Mouse (Mus musculus) midbrain, postnatal 0 days (tissue): ENCODE results near the gene Arhgap40. TPM values are rescaled to one million over a fixed set of nuclear protein-coding genes. Genes with fewer than 3 reads are reported as not detected.

Experiments used
- ATAC-seq: fragments of 200-750 bp; cut with Nextera tagmentation; 2 replicates; pipeline ENCODE4 v1.8.0; 2017; ENCODE audit warnings: moderate number of reproducible peaks, mild to moderate bottlenecking, moderate TSS enrichment, moderate library complexity; ENCODE audit not compliant: low FRiP score
- DNase-seq: peaks from one replicate; pipeline ENCODE4 v3.0.0-alpha.2; 2015; ENCODE audit warnings: low spot score
- H3K27ac ChIP-seq: fragments of 300-500 bp; sonication (generic); 2 replicates; pipeline ENCODE4 v1.5.1; 2014; ENCODE audit warnings: low read depth, mild to moderate bottlenecking, low read length, mixed read lengths
- H3K27me3 ChIP-seq: fragments of 300-500 bp; sonication (generic); 2 replicates; pipeline ENCODE4 v1.6.1; 2014; ENCODE audit warnings: low read length, control low read depth, mixed read lengths; ENCODE audit not compliant: insufficient read depth
- H3K36me3 ChIP-seq: fragments of 300-500 bp; sonication (generic); 2 replicates; pipeline ENCODE4 v1.6.1; 2014; ENCODE audit warnings: low read length, control low read depth, mixed read lengths; ENCODE audit not compliant: insufficient read depth
- H3K4me1 ChIP-seq: fragments of 300-500 bp; sonication (generic); 2 replicates; pipeline ENCODE4 v1.6.1; 2014; ENCODE audit warnings: mild to moderate bottlenecking, control low read depth, antibody characterized with exemption, low read length, mixed read lengths; ENCODE audit not compliant: insufficient read depth
- H3K4me2 ChIP-seq: fragments of 300-500 bp; sonication (generic); 2 replicates; pipeline ENCODE4 v1.6.1; 2014; ENCODE audit warnings: low read depth, mild to moderate bottlenecking, low read length, mixed read lengths; ENCODE audit not compliant: poor library complexity, severe bottlenecking
- H3K4me3 ChIP-seq: fragments of 300-500 bp; sonication (generic); 2 replicates; pipeline ENCODE4 v1.5.1; 2014; ENCODE audit warnings: low read depth, mild to moderate bottlenecking, low read length, moderate library complexity
- H3K9ac ChIP-seq: fragments of 300-500 bp; sonication (generic); replicated peaks from 2 replicates; pipeline ENCODE4 v1.6.1; 2014; ENCODE audit warnings: mild to moderate bottlenecking, low read length, moderate library complexity, mixed read lengths; ENCODE audit not compliant: poor library complexity, severe bottlenecking
- H3K9me3 ChIP-seq: fragments of 300-500 bp; sonication (generic); 2 replicates; pipeline ENCODE4 v1.6.1; 2016; ENCODE audit warnings: low read length, control low read depth
- CTCF ChIP-seq: IDR thresholded peaks from 2 replicates; pipeline ENCODE4 v1.5.1; 2016; ENCODE audit warnings: antibody characterized with exemption, mild to moderate bottlenecking
- WGBS: fragments of 180-500 bp; shearing (Covaris S2); extraction: QIAGEN DNeasy Blood & Tissue Kit; methylation state at CpG from one replicate; pipeline ENCODE4 v1.1.7; 2014; 5-methylcytosine and 5-hydroxymethylcytosine counted together
- polyA plus RNA-seq: library from polyadenylated mRNA; unstranded; fragments of >200 nt; fragmentation: Nextera tagmentation; extraction: Ambion mirVana; gene quantifications from 2 replicates; pipeline ENCODE4 v1.2.1, GENCODE M21; 2015
- total RNA-seq: library from RNA; depleted of rRNA; stranded (reverse); fragments of >200 nt; gene quantifications from 2 replicates; pipeline ENCODE4 v1.2.3, GENCODE M21; 2014; rRNA removed

Gene Arhgap40
- total and polyA plus RNA-seq, 2 experiments from 2014 or later, result 0.55 to 0.65 TPM

DNA sequence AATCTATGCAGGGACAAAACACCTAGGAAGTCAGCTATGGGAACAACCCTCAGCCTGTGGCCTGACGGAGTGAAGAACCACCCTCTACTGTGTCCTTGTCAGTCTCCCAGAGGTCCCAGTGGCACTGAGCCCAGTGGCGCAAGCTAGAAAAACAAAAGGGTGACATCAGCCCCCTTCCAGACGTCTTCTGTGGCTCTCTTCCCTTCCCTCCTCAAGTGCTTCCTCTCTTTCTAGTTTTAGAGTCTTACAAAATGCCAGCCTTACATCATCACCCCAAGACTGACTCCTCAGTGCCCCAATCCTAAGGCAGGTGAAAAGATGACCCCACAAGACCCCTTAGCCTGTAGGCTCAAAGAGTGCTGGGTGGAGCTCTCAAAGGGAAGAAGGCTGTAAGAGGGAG, 77.9 kb downstream of the Arhgap40 start:
- H3K27me3 ChIP-seq, result no peaks in the 10 kb centered on the region
- TF ChIP-seq CTCF, result no peak
- no peak overlapping the region for H3K9ac ChIP-seq
- H3K4me1 ChIP-seq, result peaks cover 2% of the 10 kb centered on the region; the same call in 1 of the 2 replicates
- 55% methylated on average over 3 of the region's 3 CpGs for WGBS
- H3K27ac ChIP-seq, result no peak overlapping the region
- H3K36me3 ChIP-seq, result no peaks in the 10 kb centered on the region
- DNase-seq (no peak), ATAC-seq (no peak)
- no peak overlapping the region for H3K4me2 ChIP-seq
- H3K9me3 ChIP-seq, result no peaks in the 10 kb centered on the region
- no peak overlapping the region for H3K4me3 ChIP-seq

DNA sequence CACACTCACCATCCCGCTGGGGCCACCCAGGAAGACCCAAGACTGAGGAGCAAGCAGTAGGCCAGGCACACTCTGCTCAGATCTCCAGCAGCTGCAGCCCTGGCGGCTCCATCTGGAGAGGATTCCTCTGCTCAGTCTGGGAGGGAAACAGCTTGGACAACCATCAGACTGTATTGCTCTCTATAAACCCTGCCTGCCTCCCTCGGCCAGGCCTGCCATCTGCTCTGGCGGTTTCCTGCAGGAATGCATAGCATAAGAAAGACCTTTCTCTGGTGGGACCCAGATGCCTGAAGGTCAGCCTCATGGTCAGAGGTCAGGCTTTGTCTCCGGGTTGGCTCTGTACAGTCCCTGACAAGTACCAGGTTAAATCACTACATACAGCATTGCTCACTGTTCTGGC, 78.7 kb downstream of the Arhgap40 start:
- no peak overlapping the region for H3K27ac ChIP-seq
- DNase-seq, result peak; percentile 66
- TF ChIP-seq CTCF, result no peak
- no peak overlapping the region for H3K9ac ChIP-seq
- no peaks in the 10 kb centered on the region for H3K27me3 ChIP-seq
- peaks cover 2% of the 10 kb centered on the region; the same call in 1 of the 2 replicates for H3K4me1 ChIP-seq
- H3K36me3 ChIP-seq, result no peaks in the 10 kb centered on the region
- no peaks in the 10 kb centered on the region for H3K9me3 ChIP-seq
- H3K4me2 ChIP-seq, result no peak overlapping the region
- H3K4me3 ChIP-seq, result no peak overlapping the region
- ATAC-seq, result peak; percentile 26; the same call in 1 of the 2 replicates
- WGBS, result 55% methylated on average over 5 of the region's 5 CpGs

DNA sequence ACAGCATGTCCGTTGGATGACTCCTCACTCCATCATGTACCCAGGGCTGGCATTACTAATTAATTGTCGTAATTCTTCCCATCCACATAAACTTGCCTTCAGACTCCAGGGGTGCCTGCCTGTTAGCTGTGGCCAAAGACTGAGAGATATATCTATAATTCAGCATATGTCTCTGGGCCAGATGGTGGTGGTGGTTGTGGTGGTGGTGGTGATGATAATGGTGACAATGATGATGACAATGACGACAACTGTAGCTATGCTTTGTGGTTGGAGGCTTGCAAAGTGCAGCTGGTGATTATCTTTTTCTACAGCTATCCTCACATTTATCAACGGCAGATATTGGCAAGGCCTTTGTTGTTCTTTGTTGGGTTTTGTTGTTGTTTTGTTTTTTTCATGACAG, 80.8 kb downstream of the Arhgap40 start:
- Histone ChIP-seq H3K9me3 (no peaks in the 10 kb centered on the region), H3K4me2 (no peak overlapping the region), H3K9ac (no peak overlapping the region), H3K4me3 (no peak overlapping the region), H3K4me1 (peaks cover 2% of the 10 kb centered on the region; the same call in 1 of the 2 replicates), H3K27ac (no peak overlapping the region), H3K36me3 (no peaks in the 10 kb centered on the region), H3K27me3 (no peaks in the 10 kb centered on the region)
- no peak for TF ChIP-seq CTCF
- DNase-seq, result no peak
- no peak for ATAC-seq
- 87% methylated on average over 4 of the region's 4 CpGs for WGBS

DNA sequence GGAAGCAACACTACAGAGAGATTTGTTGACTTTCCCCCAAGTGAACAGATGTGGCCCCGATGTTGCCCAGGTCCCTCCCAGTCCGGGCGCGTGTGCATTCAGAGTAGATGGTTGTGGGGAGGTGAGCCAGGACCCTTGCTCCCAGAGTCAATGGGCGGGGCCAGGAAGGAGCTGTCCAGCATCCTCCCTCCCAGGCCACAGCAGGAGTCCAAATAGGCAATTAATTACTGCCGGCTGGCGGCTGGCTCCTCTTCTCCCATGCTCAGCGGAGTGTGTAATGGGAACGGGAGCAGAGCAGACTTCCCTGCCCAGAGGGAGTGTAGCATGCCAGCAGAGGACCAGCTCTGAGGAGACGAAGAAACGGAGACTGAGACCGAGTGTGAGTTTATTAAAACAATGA, 82.5 kb downstream of the Arhgap40 start:
- Histone ChIP-seq H3K4me2 (peak overlapping the region; percentile 43), H3K27me3 (no peaks in the 10 kb centered on the region), H3K4me1 (peaks cover under 1% of the 10 kb centered on the region; the same call in 1 of the 2 replicates), H3K9ac (0 out of 2 replicates have a peak overlapping the region, but pooled peaks have one; percentile 13), H3K4me3 (0 out of 2 replicates have a peak overlapping the region, but pooled peaks have one; percentile 12), H3K27ac (no peak overlapping the region), H3K9me3 (no peaks in the 10 kb centered on the region), H3K36me3 (no peaks in the 10 kb centered on the region)
- peak; percentile 68; the same call in 1 of the 2 replicates for ATAC-seq
- no peak for TF ChIP-seq CTCF
- DNase-seq, result peak; percentile 89
- WGBS, result 2% methylated on average over 12 of the region's 12 CpGs

DNA sequence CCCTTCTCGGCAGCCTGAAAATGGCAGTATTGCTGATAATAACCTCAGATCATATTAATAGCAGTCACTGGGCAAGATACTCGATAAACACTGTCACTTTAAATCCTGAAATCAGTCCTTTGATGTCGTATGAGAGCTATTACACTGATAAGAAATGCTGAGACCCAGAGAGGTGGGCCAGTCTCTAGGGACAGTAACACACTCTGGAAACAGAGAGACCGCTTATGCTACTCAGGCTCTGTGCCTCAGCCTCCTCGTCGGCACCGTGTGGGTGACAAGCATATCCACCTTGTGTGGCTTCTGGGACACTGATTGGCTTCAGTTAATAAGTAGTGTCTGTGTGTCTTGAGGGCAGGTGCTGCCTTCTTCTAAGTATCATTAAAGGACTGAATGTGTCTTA, 83.0 kb downstream of the Arhgap40 start:
- WGBS, result 10% methylated on average over 7 of the region's 7 CpGs
- ATAC-seq, result no peak
- peak overlapping the region; percentile 43 for H3K4me2 ChIP-seq

DNA sequence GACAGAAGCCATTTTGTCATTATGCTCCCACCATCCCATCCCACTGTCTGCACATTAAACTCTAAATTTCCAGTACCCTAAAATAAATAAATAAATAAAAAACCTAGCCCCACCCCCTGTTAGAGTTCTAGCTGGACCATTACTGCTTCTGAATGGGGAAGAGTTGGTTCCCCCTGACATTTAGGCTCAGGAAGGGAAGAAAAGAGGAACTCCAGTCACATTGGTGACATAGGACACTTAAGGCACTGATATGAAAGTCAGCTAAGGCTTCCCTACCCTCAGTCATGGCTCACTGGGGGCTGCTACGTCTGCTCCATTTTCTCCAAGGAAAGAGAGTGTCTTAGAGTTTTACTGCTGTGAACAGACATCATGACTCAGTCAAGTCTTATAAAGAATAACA, 84.2 kb downstream of the Arhgap40 start:
- Histone ChIP-seq H3K27ac (no peak overlapping the region), H3K36me3 (no peaks in the 10 kb centered on the region), H3K4me2 (no peak overlapping the region), H3K27me3 (no peaks in the 10 kb centered on the region), H3K9ac (no peak overlapping the region), H3K4me3 (no peak overlapping the region), H3K4me1 (no peaks in the 10 kb centered on the region), H3K9me3 (no peaks in the 10 kb centered on the region)
- DNase-seq, result no peak
- TF ChIP-seq CTCF, result no peak
- ATAC-seq, result no peak
- 61% methylated on average over 1 of the region's 1 CpGs for WGBS

More for the DNA sequence above, 83.0 kb downstream of the Arhgap40 start:
- no peaks in the 10 kb centered on the region for H3K27me3 ChIP-seq
- DNase-seq, result peak; percentile 15
- H3K27ac ChIP-seq, result no peak overlapping the region
- 0 out of 2 replicates have a peak overlapping the region, but pooled peaks have one; percentile 12 for H3K4me3 ChIP-seq
- no peak for TF ChIP-seq CTCF
- no peaks in the 10 kb centered on the region for H3K9me3 ChIP-seq
- 0 out of 2 replicates have a peak overlapping the region, but pooled peaks have one; percentile 13 for H3K9ac ChIP-seq
- H3K4me1 ChIP-seq, result no peaks in the 10 kb centered on the region
- H3K36me3 ChIP-seq, result no peaks in the 10 kb centered on the region

Other genes with a start within 250 kb of the Arhgap40 start
- gene Lbp, start 206.3 kb upstream of the Arhgap40 start, total RNA-seq, result 8.8 and 17.8 TPM in 2 replicates
- gene Lbp, start 206.3 kb upstream of the Arhgap40 start, polyA plus RNA-seq, result 4.2 and 5.6 TPM in 2 replicates
- gene Snhg11, start 137.2 kb upstream of the Arhgap40 start, total RNA-seq, result 169 and 264 TPM in 2 replicates
- 514 and 635 TPM in 2 replicates for gene Snhg11, start 137.2 kb upstream of the Arhgap40 start, polyA plus RNA-seq
- gene Ralgapb, start 102.9 kb upstream of the Arhgap40 start, total RNA-seq, result 59.0 and 71.7 TPM in 2 replicates
- 16.0 and 17.7 TPM in 2 replicates for gene Ralgapb, start 102.9 kb upstream of the Arhgap40 start, polyA plus RNA-seq
- gene Adig, start 10.2 kb upstream of the Arhgap40 start, total RNA-seq, result not detected in 2 replicates
- not detected in 2 replicates for gene Adig, start 10.2 kb upstream of the Arhgap40 start, polyA plus RNA-seq
- gene Slc32a1, start 98.0 kb downstream of the Arhgap40 start, total RNA-seq, result 53.9 and 63.6 TPM in 2 replicates
- 14.3 and 14.4 TPM in 2 replicates for gene Slc32a1, start 98.0 kb downstream of the Arhgap40 start, polyA plus RNA-seq
- gene Actr5, start 112.1 kb downstream of the Arhgap40 start, total RNA-seq, result 18.5 and 25.4 TPM in 2 replicates
- 8.8 and 10.6 TPM in 2 replicates for gene Actr5, start 112.1 kb downstream of the Arhgap40 start, polyA plus RNA-seq
- 30.8 and 32.2 TPM in 2 replicates for gene Ppp1r16b, start 152.6 kb downstream of the Arhgap40 start, total RNA-seq
- 31.0 and 31.6 TPM in 2 replicates for gene Ppp1r16b, start 152.6 kb downstream of the Arhgap40 start, polyA plus RNA-seq